In the genomic region with DNA sequence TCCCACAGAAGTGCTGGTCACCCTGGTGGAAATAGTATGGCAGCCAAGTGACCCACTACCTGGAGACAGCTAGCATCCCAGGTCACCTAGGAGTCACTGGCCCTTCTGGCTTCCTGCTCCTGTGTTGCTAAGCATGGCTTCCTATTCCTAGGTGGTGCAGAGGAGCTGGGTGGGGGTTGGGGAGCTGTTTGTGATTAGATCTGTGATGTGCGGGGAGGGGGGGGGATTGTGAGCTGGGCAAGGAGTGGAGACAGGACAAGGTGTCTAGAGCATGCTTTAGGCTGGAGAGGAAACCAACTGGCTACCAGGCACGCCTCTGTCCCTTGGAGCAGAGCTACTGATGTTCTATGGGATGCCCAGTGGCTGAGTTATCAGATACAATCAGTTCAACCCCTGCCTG, we compare ENCODE assay signal across 9 mouse cellular contexts.
DNase-seq lines count a peak whose midpoint lies in the region; ATAC-seq and TF ChIP-seq lines count a peak whose summit lies in the region.
"Had no signal": no experiment of that assay in that cellular context is flagged by ENCODE, and none has a peak within 500 bp of the region (broad histone marks: within the 10 kb centered on the region; RNA-seq: fewer than 3 reads in every experiment).

No protein-coding gene starts in this region.

- 58% methylated on average over 2 of the region's 2 CpGs for WGBS in liver, embryonic 15.5 days (ENCODE audit: insufficient replicate concordance)
- WGBS in liver, postnatal 0 days (ENCODE audit: insufficient replicate concordance) = 72% methylated on average over 2 of the region's 2 CpGs
- WGBS in forebrain, embryonic 11.5 days = 48% methylated on average over 2 of the region's 2 CpGs
- WGBS in hindbrain, embryonic 14.5 days = 60% methylated on average over 2 of the region's 2 CpGs
- 61% methylated on average over 2 of the region's 2 CpGs for WGBS in neural tube, embryonic 12.5 days
- WGBS in kidney, embryonic 15.5 days = 53% methylated on average over 2 of the region's 2 CpGs

- no peaks in the 10 kb centered on the region for H3K36me3 ChIP-seq in liver, embryonic 15.5 days (replicated peaks)
- no peaks in the 10 kb centered on the region for H3K36me3 ChIP-seq in liver, postnatal 0 days (replicated peaks; ENCODE audit: insufficient read depth, low read length)
- H3K36me3 ChIP-seq in forebrain, embryonic 11.5 days (ENCODE audit: control insufficient read depth, insufficient read depth, low read length) = no peaks in the 10 kb centered on the region
- no peaks in the 10 kb centered on the region for H3K36me3 ChIP-seq in hindbrain, embryonic 14.5 days (replicated peaks; ENCODE audit: control insufficient read depth, insufficient read depth)
- no peaks in the 10 kb centered on the region for H3K36me3 ChIP-seq in neural tube, embryonic 12.5 days
- no peaks in the 10 kb centered on the region for H3K36me3 ChIP-seq in kidney, embryonic 15.5 days

- H3K4me3 ChIP-seq in liver, embryonic 15.5 days (replicated peaks) = no peak overlapping the region
- H3K4me3 ChIP-seq in liver, postnatal 0 days (ENCODE audit: low read depth, low read length) = no peak overlapping the region
- no peak overlapping the region for H3K4me3 ChIP-seq in forebrain, embryonic 11.5 days (ENCODE audit: low read depth, low read length)
- H3K4me3 ChIP-seq in hindbrain, embryonic 14.5 days (replicated peaks; ENCODE audit: low read length) = no peak overlapping the region
- H3K4me3 ChIP-seq in neural tube, embryonic 12.5 days = no peak overlapping the region
- no peak overlapping the region for H3K4me3 ChIP-seq in kidney, embryonic 15.5 days (replicated peaks)

- H3K4me1 ChIP-seq in liver, embryonic 15.5 days (replicated peaks) = peaks cover 64% of the 10 kb centered on the region
- H3K4me1 ChIP-seq in liver, postnatal 0 days (ENCODE audit: insufficient read depth) = peaks cover 37% of the 10 kb centered on the region
- H3K4me1 ChIP-seq in forebrain, embryonic 11.5 days (replicated peaks; ENCODE audit: control insufficient read depth, insufficient read depth, low read length) = peaks cover 22% of the 10 kb centered on the region
- H3K4me1 ChIP-seq in hindbrain, embryonic 14.5 days (replicated peaks; ENCODE audit: control insufficient read depth, insufficient read depth, low read length) = peaks cover 34% of the 10 kb centered on the region
- H3K4me1 ChIP-seq in neural tube, embryonic 12.5 days = peaks cover 73% of the 10 kb centered on the region
- peaks cover 65% of the 10 kb centered on the region for H3K4me1 ChIP-seq in kidney, embryonic 15.5 days

- 0 out of 2 replicates have a peak overlapping the region, but pooled peaks have one; percentile 4 for H3K9ac ChIP-seq in liver, embryonic 15.5 days
- H3K9ac ChIP-seq in liver, postnatal 0 days (replicated peaks) = no peak overlapping the region
- no peak overlapping the region for H3K9ac ChIP-seq in forebrain, embryonic 11.5 days (ENCODE audit: low read length)
- H3K9ac ChIP-seq in hindbrain, embryonic 14.5 days = peak overlapping the region; percentile 9; the same call in 1 of the 2 replicates
- H3K9ac ChIP-seq in neural tube, embryonic 12.5 days = no peak overlapping the region
- H3K9ac ChIP-seq in kidney, embryonic 15.5 days = no peak overlapping the region

- no peak overlapping the region for H3K27ac ChIP-seq in liver, embryonic 15.5 days (replicated peaks)
- no peak overlapping the region for H3K27ac ChIP-seq in liver, postnatal 0 days (ENCODE audit: low read depth)
- H3K27ac ChIP-seq in forebrain, embryonic 11.5 days (ENCODE audit: low read depth, low read length) = peak overlapping the region; percentile 32; the same call in 1 of the 2 replicates
- H3K27ac ChIP-seq in hindbrain, embryonic 14.5 days = peak overlapping the region; percentile 55
- peak overlapping the region; percentile 47; the same call in 1 of the 2 replicates for H3K27ac ChIP-seq in neural tube, embryonic 12.5 days
- H3K27ac ChIP-seq in kidney, embryonic 15.5 days = no peak overlapping the region

- no peak for ATAC-seq in liver, embryonic 15.5 days (ENCODE audit: insufficient read depth)
- ATAC-seq in liver, postnatal 0 days = no peak
- no peak for ATAC-seq in forebrain, embryonic 11.5 days (replicated peaks; ENCODE audit: low FRiP score)
- no peak for ATAC-seq in hindbrain, embryonic 14.5 days (ENCODE audit: low FRiP score)
- ATAC-seq in neural tube, embryonic 12.5 days (ENCODE audit: low FRiP score, low read depth) = 0 out of 2 replicates have a peak, but pooled peaks have one; percentile 8
- ATAC-seq in kidney, embryonic 15.5 days (replicated peaks; ENCODE audit: low FRiP score) = no peak
- ATAC-seq in activated CD4-positive, CD25-positive, alpha-beta regulatory T cell, adult 4 months = no peak
- ATAC-seq: intestine, embryonic 16.5 days had no signal

- no peak overlapping the region for H3K4me2 ChIP-seq in liver, embryonic 15.5 days
- no peak overlapping the region for H3K4me2 ChIP-seq in liver, postnatal 0 days (ENCODE audit: low read depth, low read length)
- H3K4me2 ChIP-seq in forebrain, embryonic 11.5 days (ENCODE audit: low read depth, low read length, severe bottlenecking) = no peak overlapping the region
- no peak overlapping the region for H3K4me2 ChIP-seq in hindbrain, embryonic 14.5 days (replicated peaks)
- peak overlapping the region; percentile 13; the same call in 1 of the 2 replicates for H3K4me2 ChIP-seq in neural tube, embryonic 12.5 days (replicated peaks)
- H3K4me2 ChIP-seq in kidney, embryonic 15.5 days = no peak overlapping the region

- H3K9me3 ChIP-seq in liver, embryonic 15.5 days (replicated peaks) = no peaks in the 10 kb centered on the region
- H3K9me3 ChIP-seq in liver, postnatal 0 days (ENCODE audit: low read length) = no peaks in the 10 kb centered on the region
- no peaks in the 10 kb centered on the region for H3K9me3 ChIP-seq in forebrain, embryonic 11.5 days (ENCODE audit: control insufficient read depth, low read length)
- H3K9me3 ChIP-seq in hindbrain, embryonic 14.5 days (ENCODE audit: control insufficient read depth, low read length) = no peaks in the 10 kb centered on the region
- no peaks in the 10 kb centered on the region for H3K9me3 ChIP-seq in neural tube, embryonic 12.5 days
- no peaks in the 10 kb centered on the region for H3K9me3 ChIP-seq in kidney, embryonic 15.5 days (replicated peaks)

- TF ChIP-seq CTCF in liver, postnatal 0 days (IDR thresholded peaks at IDR 0.05; ENCODE audit: low read depth) = no peak

- DNase-seq in liver, postnatal 0 days = no peak
- DNase-seq in forebrain, embryonic 11.5 days (ENCODE audit: low spot score) = no peak
- DNase-seq in hindbrain, embryonic 14.5 days (ENCODE audit: low spot score) = no peak
- no peak for DNase-seq in spleen, postnatal 4 days (ENCODE audit: low spot score in 2 of 2)

- TF ChIP-seq EP300 in liver, postnatal 0 days (IDR thresholded peaks at IDR 0.05; ENCODE audit: low read depth) = no peak

- H3K27me3 ChIP-seq in liver, embryonic 15.5 days = peaks cover 34% of the 10 kb centered on the region
- H3K27me3 ChIP-seq in liver, postnatal 0 days (ENCODE audit: insufficient read depth, low read length) = no peaks in the 10 kb centered on the region
- peaks cover 2% of the 10 kb centered on the region; the same call in 1 of the 2 replicates for H3K27me3 ChIP-seq in forebrain, embryonic 11.5 days (ENCODE audit: control insufficient read depth, insufficient read depth, low read length)
- no peaks in the 10 kb centered on the region for H3K27me3 ChIP-seq in hindbrain, embryonic 14.5 days (ENCODE audit: control insufficient read depth, insufficient read depth, low read length)
- no peaks in the 10 kb centered on the region for H3K27me3 ChIP-seq in neural tube, embryonic 12.5 days (replicated peaks)
- 0 out of 2 replicates have a peak, but pooled peaks cover 13% of the 10 kb centered on the region for H3K27me3 ChIP-seq in kidney, embryonic 15.5 days

Comparison
In these comparisons a context has a peak if more than half of its experiments do, and no peak if none do; other contexts are left out.
1. H3K9ac ChIP-seq: peak in liver, embryonic 15.5 days (single experiment) and hindbrain, embryonic 14.5 days (single experiment); none in liver, postnatal 0 days (single experiment), forebrain, embryonic 11.5 days (single experiment), neural tube, embryonic 12.5 days (single experiment) and kidney, embryonic 15.5 days (single experiment).
2. H3K27ac ChIP-seq: peak in forebrain, embryonic 11.5 days (single experiment), hindbrain, embryonic 14.5 days (single experiment) and neural tube, embryonic 12.5 days (single experiment); none in liver, embryonic 15.5 days (single experiment), liver, postnatal 0 days (single experiment) and kidney, embryonic 15.5 days (single experiment).